Mouse (Mus musculus): Measurements from ENCODE around the gene Rxrb.
"Not testable (repeated sequence)": the region's sequence is repeated elsewhere in the genome, so short reads cannot be mapped to it uniquely, and the experiment has no call there.

Gene Rxrb

GRCm38 (mm10) chr17:34031465-34032173 lies at the start of gene Rxrb, which contains the start of gene Slc39a7:
Rxrb (plus strand) TSS chr17:34031812.
Slc39a7 (minus strand) TSS chr17:34031682.
- peak; percentile 98 for DNase-seq (ENCODE audit: low spot score)

- peak; percentile 35 for DNase-seq (ENCODE audit: low spot score)
These were observed 49.5 kb upstream of the Rxrb start for GRCm38 (mm10) chr17:33982136-33982535.

GRCm38 (mm10) chr17:33991788-33992664 lies 39.6 kb upstream of the Rxrb start:
- peak; percentile 40 for DNase-seq (ENCODE audit: low spot score)

GRCm38 (mm10) chr17:33994959-33995358 lies 36.7 kb upstream of the Rxrb start:
- no peak for DNase-seq (ENCODE audit: low spot score)

GRCm38 (mm10) chr17:33995651-33996050 lies 36.0 kb upstream of the Rxrb start:
- DNase-seq (ENCODE audit: low spot score), result no peak

- DNase-seq (ENCODE audit: low spot score), result not testable (repeated sequence)
These were observed 34.6 kb upstream of the Rxrb start for GRCm38 (mm10) chr17:33997025-33997424.

GRCm38 (mm10) chr17:33998697-33999096 lies 32.9 kb upstream of the Rxrb start:
- DNase-seq (ENCODE audit: low spot score), result not testable (repeated sequence)

- DNase-seq (ENCODE audit: low spot score), result peak; percentile 21
These were observed 32.1 kb upstream of the Rxrb start for GRCm38 (mm10) chr17:33999341-34000149.

GRCm38 (mm10) chr17:34000150-34000537 lies 31.5 kb upstream of the Rxrb start, which contains the start of gene H2-K1:
H2-K1 (minus strand) TSS chr17:34000347.
- DNase-seq (ENCODE audit: low spot score), result peak; percentile 76

- not testable (repeated sequence) for DNase-seq (ENCODE audit: low spot score)
These were observed 30.8 kb upstream of the Rxrb start for GRCm38 (mm10) chr17:34000796-34001195.

- DNase-seq (ENCODE audit: low spot score), result no peak
These were observed 28.2 kb upstream of the Rxrb start for GRCm38 (mm10) chr17:34003426-34003825.

- no peak for DNase-seq (ENCODE audit: low spot score)
These were observed 25.0 kb upstream of the Rxrb start for GRCm38 (mm10) chr17:34006570-34006969.

GRCm38 (mm10) chr17:34010156-34010555 lies 21.5 kb upstream of the Rxrb start:
- no peak for DNase-seq (ENCODE audit: low spot score)

GRCm38 (mm10) chr17:34013436-34013835 lies 18.2 kb upstream of the Rxrb start:
- no peak for DNase-seq (ENCODE audit: low spot score)

GRCm38 (mm10) chr17:34021539-34022413 lies 9.8 kb upstream of the Rxrb start:
- no peak for DNase-seq (ENCODE audit: low spot score)

GRCm38 (mm10) chr17:34022414-34022783 lies 9.2 kb upstream of the Rxrb start:
- DNase-seq (ENCODE audit: low spot score), result no peak

GRCm38 (mm10) chr17:34022987-34023386 lies 8.6 kb upstream of the Rxrb start:
- DNase-seq (ENCODE audit: low spot score), result no peak

- no peak for DNase-seq (ENCODE audit: low spot score)
These were observed 7.9 kb upstream of the Rxrb start for GRCm38 (mm10) chr17:34023678-34024077.

- DNase-seq (ENCODE audit: low spot score), result peak; percentile 91
These were observed 7.2 kb upstream of the Rxrb start, which contains the start of gene Ring1 for GRCm38 (mm10) chr17:34024317-34024821. Ring1 (minus strand) TSS chr17:34024680.

- no peak for DNase-seq (ENCODE audit: low spot score)
These were observed 6.5 kb upstream of the Rxrb start for GRCm38 (mm10) chr17:34024861-34025755.
